Mouse (Mus musculus): Measurements from ENCODE around the gene Olfr774.
"Not testable (repeated sequence)": the region's sequence is repeated elsewhere in the genome, so short reads cannot be mapped to it uniquely, and the experiment has no call there.

Gene Olfr774

GRCm38 (mm10) chr10:129235904-129236303 is at the start of gene Olfr774:
Gene Olfr774 (plus strand): TSS chr10:129236204.
- no peak for DNase-seq (ENCODE audit: extremely low spot score)

- not testable (repeated sequence) for DNase-seq (ENCODE audit: extremely low spot score)
These were observed 48.7 kb upstream of the Olfr774 start, which contains the start of gene Olfr773 for GRCm38 (mm10) chr10:129187319-129187718. Gene Olfr773 (minus strand): TSS chr10:129187419.

- DNase-seq (ENCODE audit: extremely low spot score): no peak
These were observed 5.3 kb upstream of the Olfr774 start for GRCm38 (mm10) chr10:129230737-129231136.

- no peak for DNase-seq (ENCODE audit: extremely low spot score)
These were observed 12.1 kb downstream of the Olfr774 start, which contains the start of gene Olfr775 for GRCm38 (mm10) chr10:129248112-129248511. Gene Olfr775 (plus strand): TSS chr10:129248412.

GRCm38 (mm10) chr10:129258827-129259226 is 22.8 kb downstream of the Olfr774 start, which contains the start of gene Olfr776:
Gene Olfr776 (plus strand): TSS chr10:129259127.
- no peak for DNase-seq (ENCODE audit: extremely low spot score)

GRCm38 (mm10) chr10:129271081-129271535 is 35.1 kb downstream of the Olfr774 start, which contains the start of gene Olfr777:
Gene Olfr777 (minus strand): TSS chr10:129271485.
- no peak for DNase-seq (ENCODE audit: extremely low spot score)

All from embryo, embryonic 9.5 days (tissue).